Mouse (Mus musculus): ENCODE data around the gene Trp73. TPM values are rescaled to one million over a fixed set of nuclear protein-coding genes. Genes with fewer than 3 reads are reported as not detected.

The Trp73 gene
- total RNA-seq, 4 experiments from 2014 or later, result not detected

DNA sequence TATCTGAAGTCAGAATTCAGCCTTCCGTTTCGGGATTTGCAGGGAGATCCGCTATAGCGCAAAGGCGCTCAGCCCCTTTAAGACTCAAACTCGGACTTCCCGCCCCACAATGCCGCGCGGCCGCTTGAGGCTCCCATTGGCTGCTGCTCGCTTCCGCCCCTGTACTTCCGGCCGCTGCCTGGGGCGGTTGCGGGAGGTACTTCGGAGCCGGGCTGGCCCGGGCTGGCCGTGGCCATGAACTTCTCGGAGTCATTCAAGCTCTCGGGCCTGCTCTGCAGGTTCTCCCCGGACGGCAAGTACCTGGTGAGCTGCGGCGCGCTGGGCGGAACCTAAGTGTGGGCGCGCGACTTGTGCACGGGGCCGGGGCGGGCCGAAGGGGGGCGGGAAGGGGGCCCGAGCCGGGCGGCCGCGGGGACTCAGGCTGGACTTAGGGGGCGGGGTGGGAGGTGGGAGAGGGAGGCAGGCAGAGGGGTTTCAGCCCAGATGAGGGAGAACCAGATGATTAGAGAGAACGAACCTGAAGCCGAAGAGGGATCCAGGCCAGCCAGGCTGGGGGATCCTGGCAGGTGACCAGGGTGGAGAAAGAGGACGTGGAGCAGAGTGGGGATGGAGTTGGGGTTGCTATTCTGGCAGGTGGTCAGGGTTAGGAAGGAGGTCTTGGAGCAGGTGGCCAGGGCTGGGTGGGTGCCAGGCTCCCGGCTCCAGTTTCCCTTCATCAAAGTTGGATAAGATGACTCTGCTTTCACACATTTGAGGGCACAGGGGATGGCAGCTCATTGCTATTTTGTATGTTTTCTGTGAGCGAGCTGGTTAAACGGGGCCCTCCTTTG, 2.4 kb upstream of the Trp73 start, which contains the start of gene Wrap73:
Wrap73 (plus strand) TSS at position 162 of the 830 bp plus-strand sequence.
- DNase-seq (ENCODE audit: low spot score), result peak; percentile 90

DNA sequence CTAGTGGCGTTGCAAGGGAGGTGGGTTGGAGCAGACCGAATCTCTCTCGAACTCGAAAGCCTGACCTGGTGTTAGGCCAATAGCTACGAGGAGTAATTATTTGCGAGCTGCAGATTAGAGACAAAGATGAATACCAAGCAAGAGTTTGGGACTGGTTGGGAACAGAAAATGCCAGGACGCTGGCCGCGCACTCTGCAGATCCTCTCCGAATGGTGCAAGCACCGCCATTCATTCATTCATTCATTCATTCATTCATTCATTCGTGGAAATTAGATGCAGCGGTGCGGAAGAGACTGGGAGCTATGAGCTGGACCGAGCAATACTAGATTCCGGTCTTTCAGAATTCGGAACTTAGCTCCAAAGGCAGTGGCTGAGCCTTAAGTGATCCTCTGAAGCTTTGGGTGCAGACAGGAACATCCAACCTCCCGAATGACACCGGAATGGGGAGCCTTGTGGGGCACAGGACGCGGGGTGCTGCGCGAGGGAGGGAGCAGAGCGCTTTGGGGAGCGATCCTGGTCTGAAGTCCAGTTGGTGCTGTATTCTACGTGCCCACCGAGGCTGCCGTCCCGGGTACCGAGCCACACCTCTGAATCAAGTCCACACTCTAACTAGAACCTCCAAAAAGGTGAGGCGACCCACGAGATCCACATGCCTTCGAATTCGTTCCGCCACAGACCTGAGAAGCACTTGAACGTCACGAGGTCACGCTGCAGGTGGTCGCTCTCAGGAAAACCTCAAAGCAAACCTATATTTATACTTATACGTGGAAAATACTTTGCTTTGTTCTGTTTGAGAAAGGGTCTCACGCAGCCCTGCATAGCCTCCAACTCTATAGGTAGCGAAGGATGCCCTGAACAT, 1.2 kb upstream of the Trp73 start:
- DNase-seq (ENCODE audit: low spot score), result no peak

DNA sequence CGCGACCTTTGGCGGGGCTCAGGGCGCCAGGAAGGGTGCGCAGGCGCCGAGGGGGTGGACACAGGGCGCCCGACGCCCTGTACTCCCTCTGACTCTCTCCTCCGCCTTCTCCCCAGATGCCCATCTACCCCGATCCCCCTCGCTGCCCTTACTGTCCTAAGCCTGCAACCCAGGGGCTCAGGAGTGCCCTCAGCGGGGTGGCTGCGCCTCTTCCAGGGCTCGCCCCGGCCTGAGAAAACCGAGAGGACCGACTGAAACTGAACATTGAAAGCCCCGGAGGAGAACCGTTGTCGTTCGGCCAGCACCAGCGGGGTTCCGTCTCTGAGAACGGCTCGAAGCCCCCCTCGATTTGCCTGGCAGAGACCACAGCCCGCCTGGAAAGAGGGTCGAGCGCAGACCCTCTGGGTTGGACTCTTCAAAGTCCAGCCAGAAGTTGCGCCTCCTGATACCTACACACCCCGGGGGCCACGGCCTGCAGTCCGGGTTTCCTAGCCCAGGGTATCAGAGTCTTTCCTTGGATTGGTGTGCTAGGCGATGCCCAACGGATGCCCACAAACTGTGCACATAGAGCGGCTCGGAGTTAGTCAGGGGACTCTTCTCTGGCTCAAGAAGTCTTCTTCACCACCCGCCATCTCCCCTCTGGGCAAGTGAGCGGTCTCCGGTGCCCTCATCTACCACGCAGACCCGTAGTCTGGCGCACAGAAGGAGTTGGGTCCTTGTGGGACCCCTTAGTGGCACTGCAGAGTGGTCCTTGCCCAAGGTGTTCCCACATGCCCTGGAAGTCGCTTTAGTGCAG, 403 bp upstream of the Trp73 start:
- DNase-seq (ENCODE audit: low spot score), result no peak

DNA sequence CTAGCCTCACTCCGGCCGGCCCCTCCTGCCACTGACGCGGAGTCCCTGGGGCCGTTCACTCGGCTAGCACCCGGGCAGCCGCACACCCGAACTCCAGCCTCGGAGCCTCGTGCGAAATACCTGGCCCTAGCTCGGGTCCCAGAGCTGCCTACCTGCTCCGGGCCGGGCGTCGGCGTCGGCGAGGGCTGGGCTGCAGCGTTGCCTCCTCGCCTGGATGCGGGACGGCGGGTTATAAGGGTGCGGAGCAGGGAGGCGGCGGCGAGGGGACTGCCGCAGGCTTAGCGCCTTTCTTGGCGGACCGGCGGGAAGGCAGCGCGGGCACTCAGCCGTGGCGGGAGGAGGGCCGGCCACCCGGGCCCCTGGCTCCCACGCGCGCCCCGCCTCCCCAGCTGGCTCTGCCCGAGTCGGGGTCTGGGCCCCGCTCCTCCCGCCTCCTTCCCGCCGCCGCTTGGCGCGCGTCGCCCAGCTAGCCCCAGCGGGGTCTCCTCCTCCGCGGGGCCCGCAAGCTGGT, 282 bp downstream of the Trp73 start:
- DNase-seq (ENCODE audit: low spot score), result no peak

DNA sequence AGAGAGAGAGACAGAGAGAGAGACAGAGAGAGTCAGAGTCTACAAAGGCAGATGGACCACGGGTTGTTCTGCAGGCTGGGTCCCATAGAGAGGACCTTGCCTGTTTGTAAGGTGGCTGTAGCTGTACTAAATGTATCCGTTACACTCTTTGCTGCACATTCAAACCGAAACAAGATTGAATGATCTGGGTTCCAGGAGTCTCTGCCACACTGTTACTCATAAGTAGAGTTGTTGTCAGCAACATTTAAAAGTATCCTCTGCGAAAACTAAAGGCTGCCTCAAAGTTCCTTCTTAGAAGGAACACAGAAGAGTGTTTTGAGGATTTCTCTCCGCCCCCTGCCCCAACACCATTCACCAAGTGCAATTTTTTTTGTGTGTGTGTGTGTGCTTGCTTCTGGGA, 2.9 kb downstream of the Trp73 start:
- DNase-seq (ENCODE audit: low spot score), result no peak

DNA sequence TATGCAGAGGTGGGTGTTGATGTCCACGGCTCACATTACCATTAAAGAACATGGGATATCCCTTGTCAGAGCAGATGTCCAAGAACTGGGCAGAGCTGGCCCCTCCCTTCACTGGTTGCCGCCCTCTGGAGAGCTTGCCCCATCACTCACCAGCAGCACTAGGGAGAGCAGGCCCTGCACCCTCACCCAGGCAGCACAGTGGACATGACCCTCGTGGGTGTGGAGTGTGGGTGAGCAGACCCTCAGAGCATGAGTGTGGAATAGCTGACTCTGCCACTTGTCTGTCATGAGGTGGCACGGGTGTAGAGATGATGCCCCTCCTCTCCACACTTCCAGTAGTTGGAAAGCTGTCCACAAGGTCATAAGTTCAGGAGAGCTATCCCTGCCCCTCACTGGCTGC, 5.2 kb downstream of the Trp73 start:
- no peak for DNase-seq (ENCODE audit: low spot score)

DNA sequence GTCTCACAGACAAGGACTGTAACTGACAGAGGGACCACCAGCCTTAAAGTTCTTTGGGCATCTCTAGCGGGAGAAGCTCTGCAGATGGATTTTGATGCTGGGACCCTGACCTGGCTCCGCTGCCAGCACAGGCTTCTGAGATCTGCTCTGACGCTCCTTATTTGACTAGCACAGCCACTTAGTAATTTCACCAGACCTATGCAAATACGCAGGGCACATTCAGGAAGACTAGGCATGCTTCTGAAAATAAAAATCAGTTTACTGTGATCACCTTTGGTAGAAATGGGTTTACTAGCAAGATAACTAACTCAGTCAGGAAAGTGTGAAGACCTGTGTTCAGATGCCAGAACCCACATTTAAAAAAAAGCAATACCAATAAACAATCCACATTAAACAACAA, 8.1 kb downstream of the Trp73 start:
- no peak for DNase-seq (ENCODE audit: low spot score)

DNA sequence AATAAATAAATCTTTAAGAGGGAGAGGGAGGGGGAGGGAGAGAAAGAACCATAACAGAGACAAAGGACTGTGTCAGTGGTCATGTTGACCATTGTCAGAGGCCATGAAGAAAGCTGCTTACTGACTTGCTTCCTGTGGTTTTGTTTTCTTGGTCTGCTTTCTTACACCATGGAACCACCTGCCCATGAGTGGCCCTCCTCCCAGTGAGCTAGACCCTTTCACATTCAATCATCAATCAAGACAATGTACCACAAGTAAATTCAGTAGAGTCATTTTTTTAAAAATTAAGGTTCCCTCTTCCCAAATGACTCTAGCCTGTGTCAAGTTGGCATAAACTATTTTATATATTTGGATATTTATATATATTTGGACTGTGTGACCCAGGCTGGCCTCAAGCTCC, 10.1 kb downstream of the Trp73 start:
- no peak for DNase-seq (ENCODE audit: low spot score)

DNA sequence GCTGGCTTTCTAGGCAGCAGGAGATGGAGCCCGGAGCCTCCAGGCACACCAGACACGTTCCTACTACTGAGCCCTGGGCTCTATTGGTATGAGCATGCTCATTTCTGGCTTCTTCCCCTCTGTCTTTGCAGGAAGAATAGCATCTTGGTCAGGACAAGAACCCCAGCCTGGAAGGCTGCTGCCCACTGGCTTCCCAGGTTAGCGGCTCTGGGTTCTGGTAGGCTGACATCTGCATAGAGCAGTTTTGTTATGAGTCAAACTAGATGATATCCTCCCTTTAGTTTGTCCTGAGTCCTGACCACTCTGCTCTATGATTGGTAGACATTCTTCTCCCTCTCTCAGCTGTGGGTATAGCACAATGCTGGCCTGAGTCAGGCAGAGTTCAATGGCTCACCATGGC, 12.7 kb downstream of the Trp73 start:
- DNase-seq (ENCODE audit: low spot score), result no peak

DNA sequence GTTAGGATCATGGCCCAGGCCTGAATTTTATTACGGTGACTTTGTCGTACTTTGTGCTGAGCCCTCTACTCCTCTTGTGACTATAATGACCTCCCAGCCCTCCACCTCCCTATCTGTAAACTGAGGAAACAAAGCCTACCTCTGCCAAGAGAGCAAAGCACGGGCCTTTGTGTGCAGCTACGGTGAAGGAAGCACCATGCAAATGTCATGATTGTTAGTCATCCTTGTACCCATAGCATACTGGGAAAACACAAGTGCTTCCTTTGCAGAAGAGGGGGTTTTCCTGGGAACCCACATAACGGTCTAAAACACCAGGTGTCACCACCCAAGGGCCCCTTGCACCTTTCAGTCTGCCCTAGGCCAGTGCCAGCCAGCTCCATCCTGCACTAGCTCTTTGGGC, 14.8 kb downstream of the Trp73 start:
- no peak for DNase-seq (ENCODE audit: low spot score)

DNA sequence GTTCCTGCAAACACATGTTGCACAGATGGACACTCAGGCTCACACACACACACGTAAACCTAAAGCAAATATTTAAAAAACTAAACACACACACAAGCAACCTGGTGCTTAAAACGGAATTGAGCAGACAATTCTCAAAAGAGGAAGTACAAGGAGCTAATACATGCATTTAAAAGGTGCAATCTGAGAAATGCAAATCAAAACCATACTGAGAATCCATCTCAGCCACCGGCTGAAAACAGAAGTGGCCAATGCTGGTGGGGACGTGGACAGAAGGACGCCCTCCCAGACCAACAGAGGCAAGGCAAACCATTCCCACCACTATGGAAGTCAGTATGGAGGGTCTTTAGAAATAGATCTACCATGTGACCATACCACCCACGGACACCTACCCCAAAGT, 16.5 kb downstream of the Trp73 start:
- DNase-seq (ENCODE audit: low spot score), result no peak

DNA sequence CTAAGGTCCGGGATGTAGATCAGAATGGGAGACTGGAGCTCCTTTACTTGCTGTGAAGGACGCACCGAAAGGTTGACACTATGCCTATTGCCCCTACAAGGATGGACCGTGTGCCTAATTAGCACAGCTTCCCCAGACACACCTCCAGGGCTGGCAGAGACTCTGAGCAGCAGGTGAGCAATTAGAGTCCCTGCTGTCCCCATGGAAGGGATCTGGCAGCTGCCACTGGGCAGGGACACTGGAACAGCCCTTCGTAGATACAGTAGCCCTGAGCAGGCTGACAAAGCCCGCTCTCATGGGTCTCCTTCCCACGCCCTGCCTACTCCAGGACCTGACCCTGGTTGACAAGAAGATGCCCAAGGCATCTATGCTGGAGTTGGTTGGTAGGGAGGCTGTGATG, 17.6 kb downstream of the Trp73 start:
- no peak for DNase-seq (ENCODE audit: low spot score)

DNA sequence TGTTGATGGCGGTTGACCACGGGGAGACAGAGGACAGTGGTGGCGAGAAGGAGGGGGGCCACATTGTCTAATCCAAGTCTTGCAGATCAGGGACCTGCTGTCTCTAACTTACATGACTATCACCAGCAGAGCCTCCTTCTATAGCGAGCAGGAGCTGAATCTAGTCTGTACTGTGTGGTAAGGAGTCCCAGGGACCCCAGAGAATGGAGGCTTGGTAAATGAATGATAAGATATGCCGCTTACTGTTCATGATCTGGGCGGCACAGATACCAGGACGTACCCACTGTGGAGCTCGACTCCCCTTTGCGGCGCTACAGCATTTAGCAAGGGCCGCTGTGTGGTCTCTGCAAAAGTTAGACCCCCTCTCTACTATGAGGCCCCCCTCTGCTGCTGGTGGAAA, 18.2 kb downstream of the Trp73 start:
- no peak for DNase-seq (ENCODE audit: low spot score)

DNA sequence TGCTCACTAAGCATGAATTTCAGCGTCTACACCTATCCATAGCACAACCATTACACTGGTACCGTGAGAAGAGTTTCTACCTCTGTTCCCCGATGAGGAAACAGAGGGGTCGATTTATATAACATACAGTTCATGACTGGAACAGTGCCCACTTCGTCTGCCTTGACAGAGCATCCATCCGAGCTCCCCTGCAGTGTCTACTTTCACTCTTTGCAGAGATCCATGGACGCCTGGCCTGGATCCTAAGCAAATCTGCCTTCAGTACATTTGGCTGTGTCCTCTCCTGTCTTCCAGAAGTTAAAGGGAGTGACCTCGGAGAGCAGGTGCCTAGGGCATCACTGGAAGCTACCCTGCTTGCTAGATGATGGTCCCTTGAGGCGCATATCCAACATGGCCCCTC, 20.8 kb downstream of the Trp73 start:
- DNase-seq (ENCODE audit: low spot score), result no peak

DNA sequence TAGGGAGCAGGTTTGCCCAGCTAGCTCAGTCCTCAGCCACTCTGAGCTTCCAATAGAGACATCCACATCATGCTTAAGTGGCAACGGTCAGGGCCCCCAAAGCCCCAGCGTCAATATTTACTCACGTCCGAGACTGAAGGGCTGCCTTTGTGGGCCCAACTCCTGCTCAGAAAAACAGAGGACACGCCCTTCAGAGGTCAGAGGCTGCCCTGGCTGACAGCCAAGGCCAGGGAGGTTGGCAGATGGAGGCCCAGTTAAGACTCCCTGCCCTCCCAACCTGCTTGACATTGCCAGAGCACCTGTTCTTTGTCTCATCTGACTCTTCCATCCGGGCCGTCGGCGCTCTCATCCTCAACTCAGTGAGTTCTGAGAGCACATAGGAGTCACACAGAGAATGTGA, 21.2 kb downstream of the Trp73 start:
- DNase-seq (ENCODE audit: low spot score), result no peak

DNA sequence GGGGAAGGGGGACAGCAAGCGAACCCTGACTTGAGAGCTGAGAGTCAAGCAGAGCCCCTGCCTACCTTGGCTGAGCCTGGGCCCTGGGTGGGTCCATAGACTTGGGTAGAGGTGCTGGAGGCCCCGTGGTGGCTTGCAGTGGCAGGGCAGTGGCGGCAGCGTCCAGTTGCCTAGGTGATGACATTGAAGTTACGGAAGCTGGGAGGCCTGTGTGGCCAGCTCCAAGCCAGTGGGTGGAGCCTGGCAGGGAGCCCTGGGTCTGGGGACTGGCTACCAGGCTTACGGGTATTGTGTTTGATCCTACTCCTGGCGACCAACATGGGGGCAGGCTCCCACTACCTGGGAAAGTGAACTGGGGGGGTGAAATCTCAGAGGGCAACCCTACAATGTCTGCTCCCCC, 23.6 kb downstream of the Trp73 start:
- DNase-seq (ENCODE audit: low spot score), result no peak

DNA sequence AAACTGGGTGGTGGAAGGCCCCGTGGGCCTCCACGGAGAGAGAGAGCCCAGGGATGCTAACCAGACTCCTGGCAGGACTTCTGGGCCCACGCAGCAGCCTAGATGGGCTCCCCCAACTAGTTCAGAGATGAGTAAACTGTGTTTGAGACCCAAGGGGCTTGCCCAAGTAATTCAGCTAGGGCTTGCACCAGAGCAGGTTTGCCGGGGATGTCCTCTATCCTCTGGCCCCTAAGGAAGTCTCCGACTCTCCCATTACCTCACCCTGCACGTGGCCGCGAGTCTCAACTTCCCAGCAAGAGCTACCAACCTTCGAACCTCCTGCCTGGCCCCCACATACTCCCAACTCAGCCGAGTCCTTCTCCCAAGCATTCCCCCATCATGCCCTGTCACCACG, 30.2 kb downstream of the Trp73 start:
- no peak for DNase-seq (ENCODE audit: low spot score)

DNA sequence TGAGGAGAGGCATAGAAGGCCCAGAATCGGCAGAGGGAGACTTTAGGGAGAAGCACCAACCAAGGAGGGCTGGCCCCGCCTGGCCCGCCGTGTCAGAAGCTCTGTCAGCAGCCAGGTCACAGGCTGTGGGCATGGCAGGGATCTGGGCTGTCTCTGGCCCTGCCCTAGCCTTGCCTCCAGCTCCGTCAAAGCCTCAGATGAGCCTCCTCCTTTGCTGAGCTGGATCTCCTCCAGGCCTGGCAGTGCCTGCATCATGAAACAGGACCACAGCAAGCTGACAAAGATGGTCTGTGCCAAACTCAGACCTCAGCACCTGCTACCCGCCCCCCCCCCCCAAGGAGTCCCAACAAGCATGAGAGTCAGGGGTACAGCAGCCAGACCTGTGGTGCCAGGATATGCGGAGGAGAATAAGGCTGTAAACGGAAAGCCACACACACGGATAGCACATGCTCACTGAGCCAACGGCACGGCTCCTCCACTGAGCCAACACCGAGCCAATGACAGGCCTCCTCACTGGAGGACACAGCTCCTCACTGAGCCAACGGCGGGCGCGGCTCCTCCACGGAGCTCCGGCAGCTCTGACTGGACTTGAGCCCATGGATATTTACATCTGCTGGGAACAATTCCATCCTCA, 30.7 kb downstream of the Trp73 start:
- no peak for DNase-seq (ENCODE audit: low spot score)

DNA sequence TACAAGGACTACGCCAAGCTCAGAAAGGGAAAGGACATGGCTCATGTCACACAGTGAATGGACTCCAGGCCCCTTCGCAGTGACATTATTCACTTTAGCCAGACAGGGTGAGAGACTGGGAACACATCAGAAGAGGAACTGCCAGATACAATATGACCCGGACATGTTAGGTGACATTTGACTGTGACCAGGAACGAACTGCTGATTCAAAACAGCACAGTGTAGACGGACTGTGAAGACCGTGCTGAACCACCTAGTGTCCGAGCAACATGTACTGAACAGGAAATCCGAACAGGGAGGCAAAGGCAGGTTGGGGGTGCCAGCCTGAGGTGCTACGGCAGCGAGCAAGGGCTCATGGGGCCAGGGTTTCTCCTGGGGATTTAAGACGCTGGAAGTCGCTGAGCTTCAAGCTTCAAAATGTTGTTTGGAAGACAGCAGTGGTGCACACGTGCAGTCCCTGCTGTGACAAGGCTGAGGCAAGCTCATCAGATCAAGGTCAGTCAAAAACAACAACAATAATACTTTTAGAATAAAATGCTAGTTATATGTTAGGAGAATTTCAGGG, 33.4 kb downstream of the Trp73 start:
- no peak for DNase-seq (ENCODE audit: low spot score)

DNA sequence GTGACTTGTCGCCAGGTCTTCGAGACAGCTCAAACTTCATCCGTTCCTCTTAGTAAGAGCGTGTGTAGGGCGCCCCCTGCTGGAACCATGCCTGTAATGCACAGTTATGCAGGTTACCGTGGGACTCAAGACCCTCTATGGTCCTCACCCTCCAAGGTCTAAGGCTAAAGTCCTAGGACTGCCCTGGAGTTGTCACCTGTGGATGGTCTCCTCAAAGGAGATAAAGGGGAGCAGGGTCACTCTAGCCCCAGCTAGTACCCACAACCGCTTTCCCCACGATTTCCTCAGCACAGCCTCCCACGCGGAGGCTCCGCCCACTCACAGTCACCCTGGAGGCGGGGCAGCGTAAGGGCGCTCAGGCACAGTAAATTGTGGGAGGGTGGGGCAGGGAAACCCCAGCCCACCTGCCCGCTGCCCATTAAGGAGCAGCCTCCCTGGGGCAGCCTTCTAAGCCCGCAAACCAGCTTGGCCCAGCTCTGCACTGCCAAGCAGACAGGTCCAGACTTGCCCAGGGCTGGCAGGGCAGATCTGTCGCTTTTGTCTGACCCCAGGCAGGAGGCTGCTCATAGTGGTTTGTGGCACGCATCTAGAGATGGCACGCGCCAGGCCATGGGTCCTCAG, 34.5 kb downstream of the Trp73 start:
- DNase-seq (ENCODE audit: low spot score), result peak; percentile 7

DNA sequence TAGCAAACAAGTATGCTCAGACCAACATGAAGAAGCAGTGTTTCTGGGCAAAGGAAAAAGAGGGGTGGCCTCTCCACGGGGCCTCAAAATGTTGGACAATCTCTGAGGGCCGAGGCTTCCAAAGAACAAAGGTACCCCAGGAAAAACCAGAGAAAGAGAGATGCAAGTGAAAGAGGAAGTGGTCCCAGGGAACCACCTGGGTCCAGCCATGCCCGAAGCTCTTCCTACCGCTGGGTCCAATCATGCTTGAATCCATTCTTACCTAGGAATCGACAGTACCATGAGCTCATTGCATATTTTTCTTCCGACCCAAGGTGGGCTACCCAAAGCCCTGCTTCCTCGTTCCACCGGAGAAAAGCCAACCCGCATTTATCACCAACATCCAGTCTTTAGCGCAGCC, 36.1 kb downstream of the Trp73 start:
- no peak for DNase-seq (ENCODE audit: low spot score)

All from heart, adult 8-10 months (tissue).